Mouse (Mus musculus): ENCODE results near the gene Hfe. TPM values are rescaled to one million over a fixed set of nuclear protein-coding genes. Genes with fewer than 3 reads are reported as not detected.
"Not testable (repeated sequence)": the region's sequence is repeated elsewhere in the genome, so short reads cannot be mapped to it uniquely, and the experiment has no call there.

The Hfe gene
- polyA plus RNA-seq, 1 experiment from 2014 or later, result 3.8 TPM

GRCm38 (mm10) chr13:23751478-23751956 lies 40.9 kb upstream of the Hfe start:
- ATAC-seq (ENCODE audit: insufficient number of reproducible peaks, insufficient read depth, low FRiP score, low TSS enrichment, low read depth), result no peak
- Histone ChIP-seq H3K4me2 (peak overlapping the region; percentile 60), H3K4me1 (replicated peaks) (peaks cover 20% of the 10 kb centered on the region), H3K36me3 (no peaks in the 10 kb centered on the region), H3K9me3 (no peaks in the 10 kb centered on the region), H3K9ac (replicated peaks) (peak overlapping the region; percentile 64), H3K4me3 (replicated peaks) (peak overlapping the region; percentile 43), H3K27me3 (no peaks in the 10 kb centered on the region), H3K27ac (peak overlapping the region; percentile 97)
- WGBS, result under 1% methylated on average over 11 of the region's 11 CpGs

DNA sequence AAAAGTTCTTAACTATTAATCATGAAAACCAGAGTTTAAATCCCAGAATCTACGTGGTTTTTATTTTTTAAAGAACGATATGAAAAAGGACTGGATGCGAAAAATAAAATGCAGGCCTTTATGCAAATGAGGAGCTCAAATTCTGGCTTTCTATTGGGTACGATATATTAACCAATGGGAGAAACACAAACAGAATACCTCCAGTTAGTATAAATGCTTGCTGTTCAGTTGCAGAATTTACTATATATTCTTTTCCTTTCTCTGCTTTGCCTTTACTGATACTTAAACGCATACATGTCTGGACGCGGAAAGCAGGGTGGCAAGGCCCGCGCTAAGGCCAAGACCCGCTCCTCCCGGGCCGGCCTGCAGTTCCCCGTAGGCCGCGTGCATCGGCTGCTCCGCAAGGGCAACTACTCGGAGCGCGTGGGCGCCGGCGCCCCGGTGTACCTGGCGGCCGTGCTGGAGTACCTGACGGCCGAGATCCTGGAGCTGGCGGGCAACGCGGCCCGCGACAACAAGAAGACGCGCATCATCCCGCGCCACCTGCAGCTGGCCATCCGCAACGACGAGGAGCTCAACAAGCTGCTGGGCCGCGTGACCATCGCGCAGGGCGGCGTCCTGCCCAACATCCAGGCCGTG lies 40.3 kb upstream of the Hfe start, which contains the start of gene Hist1h2ab:
Hist1h2ab (plus strand) TSS at position 288 of the 639 bp plus-strand sequence.
- Histone ChIP-seq H3K9ac (replicated peaks) (peak within 1 kb of the TSS; percentile 64), H3K4me2 (peak within 1 kb of the TSS; percentile 60), H3K27ac (peak within 1 kb of the TSS; percentile 97), H3K4me3 (replicated peaks) (peak within 1 kb of the TSS; percentile 43), H3K4me1 (replicated peaks) (peaks cover 20% of the 10 kb centered on the region)
- not testable (repeated sequence) for H3K9me3 ChIP-seq, H3K27me3 ChIP-seq, H3K36me3 ChIP-seq
- under 1% methylated on average over 33 of the region's 47 CpGs for WGBS
- ATAC-seq (ENCODE audit: insufficient number of reproducible peaks, insufficient read depth, low FRiP score, low TSS enrichment, low read depth), result peak; percentile 54; the same call in 1 of the 2 replicates

GRCm38 (mm10) chr13:23749563-23750121 lies 39.0 kb upstream of the Hfe start:
- 93% methylated on average over 5 of the region's 5 CpGs for WGBS
- H3K4me3 ChIP-seq (replicated peaks), result no peak overlapping the region
- no peaks in the 10 kb centered on the region for H3K9me3 ChIP-seq
- no peaks in the 10 kb centered on the region for H3K27me3 ChIP-seq
- H3K36me3 ChIP-seq, result no peaks in the 10 kb centered on the region
- H3K4me1 ChIP-seq (replicated peaks), result peaks cover 21% of the 10 kb centered on the region
- H3K27ac ChIP-seq, result peak overlapping the region; percentile 90
- no peak overlapping the region for H3K4me2 ChIP-seq
- ATAC-seq (ENCODE audit: insufficient number of reproducible peaks, insufficient read depth, low FRiP score, low TSS enrichment, low read depth), result no peak
- no peak overlapping the region for H3K9ac ChIP-seq (replicated peaks)

DNA sequence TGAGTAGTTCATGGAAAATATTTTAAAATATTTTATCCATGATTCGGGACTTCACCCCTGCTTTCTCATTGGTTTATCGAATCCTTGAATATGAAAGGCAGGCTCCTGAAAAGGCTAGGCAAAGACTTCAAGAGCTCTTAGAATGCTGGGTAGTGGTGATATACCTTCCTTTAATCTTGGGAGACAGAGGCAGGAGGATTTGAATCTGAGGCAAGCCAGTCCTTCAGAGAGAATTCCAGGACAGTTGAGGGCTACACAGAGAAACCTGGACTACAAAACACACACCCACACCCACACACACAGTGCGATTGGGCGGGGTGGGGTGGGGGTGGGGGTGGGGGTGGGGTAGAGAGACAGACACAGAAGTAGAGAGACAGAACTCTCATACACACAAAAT lies 37.2 kb upstream of the Hfe start:
- no peaks in the 10 kb centered on the region for H3K9me3 ChIP-seq
- H3K4me2 ChIP-seq, result peak overlapping the region; percentile 66
- peak overlapping the region; percentile 66; the same call in 1 of the 2 replicates for H3K9ac ChIP-seq (replicated peaks)
- H3K27me3 ChIP-seq, result no peaks in the 10 kb centered on the region
- H3K4me3 ChIP-seq (replicated peaks), result peak overlapping the region; percentile 13
- H3K27ac ChIP-seq, result peak overlapping the region; percentile 99
- 12% methylated on average over 4 of the region's 4 CpGs for WGBS
- H3K36me3 ChIP-seq, result no peaks in the 10 kb centered on the region
- peaks cover 25% of the 10 kb centered on the region for H3K4me1 ChIP-seq (replicated peaks)
- no peak for ATAC-seq (ENCODE audit: insufficient number of reproducible peaks, insufficient read depth, low FRiP score, low TSS enrichment, low read depth)

- Histone ChIP-seq H3K9me3 (no peaks in the 10 kb centered on the region), H3K27me3 (no peaks in the 10 kb centered on the region), H3K4me2 (peak overlapping the region; percentile 66), H3K27ac (peak overlapping the region; percentile 99), H3K9ac (replicated peaks) (peak overlapping the region; percentile 66), H3K36me3 (no peaks in the 10 kb centered on the region), H3K4me1 (replicated peaks) (peaks cover 25% of the 10 kb centered on the region; the same call in 1 of the 2 replicates), H3K4me3 (replicated peaks) (peak overlapping the region; percentile 43)
- 3% methylated on average over 13 of the region's 13 CpGs for WGBS
- no peak for ATAC-seq (ENCODE audit: insufficient number of reproducible peaks, insufficient read depth, low FRiP score, low TSS enrichment, low read depth)
These were observed 36.6 kb upstream of the Hfe start for GRCm38 (mm10) chr13:23747081-23747891.

- under 1% methylated on average over 50 of the region's 58 CpGs for WGBS
- Histone ChIP-seq H3K4me1 (replicated peaks) (peaks cover 25% of the 10 kb centered on the region; the same call in 1 of the 2 replicates), H3K9ac (replicated peaks) (peak within 1 kb of the TSS; percentile 69), H3K27ac (peak within 1 kb of the TSS; percentile 99), H3K4me2 (peak within 1 kb of the TSS; percentile 66), H3K4me3 (replicated peaks) (peak within 1 kb of the TSS; percentile 43)
- peak; percentile 95 for ATAC-seq (ENCODE audit: insufficient number of reproducible peaks, insufficient read depth, low FRiP score, low TSS enrichment, low read depth)
- H3K36me3 ChIP-seq, H3K27me3 ChIP-seq, H3K9me3 ChIP-seq: not testable (repeated sequence)
These were observed 35.8 kb upstream of the Hfe start, which contains the start of gene Hist1h2bb for GRCm38 (mm10) chr13:23746201-23747080. Hist1h2bb (plus strand) TSS chr13:23746734.

DNA sequence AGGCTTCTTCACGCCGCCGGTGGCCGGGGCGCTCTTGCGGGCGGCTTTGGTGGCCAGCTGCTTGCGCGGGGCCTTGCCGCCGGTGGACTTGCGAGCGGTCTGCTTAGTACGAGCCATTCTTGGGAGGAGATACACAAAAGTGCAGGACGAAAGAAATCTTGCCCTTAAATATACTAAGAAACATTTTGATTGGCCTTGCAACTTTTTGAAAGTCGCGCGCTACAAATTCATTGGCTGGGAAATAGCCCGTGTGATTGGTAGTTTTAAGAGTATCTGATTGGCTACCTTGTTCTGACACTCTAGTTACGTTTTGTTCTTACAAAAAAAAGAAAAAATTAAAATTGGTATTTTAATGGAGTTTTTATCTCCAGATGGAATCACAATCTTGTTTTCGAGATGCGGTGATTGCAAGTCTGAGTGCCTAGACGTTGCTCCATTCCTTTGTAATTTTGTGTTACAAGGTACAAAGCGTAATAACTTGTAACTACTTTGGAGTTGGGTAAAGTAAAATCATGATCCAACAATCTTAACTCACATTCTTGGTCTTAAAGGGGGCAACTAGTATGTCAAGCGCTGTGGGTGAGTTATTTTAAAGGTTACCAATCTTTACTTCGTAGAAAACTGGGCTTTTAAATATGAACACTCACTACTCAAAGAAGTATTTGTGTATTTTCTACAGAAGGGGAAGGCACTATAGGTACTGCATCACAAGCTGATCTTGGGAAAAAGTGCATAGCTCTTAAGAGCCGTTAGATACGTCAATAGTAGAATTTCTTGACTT lies 34.9 kb upstream of the Hfe start, which contains the start of gene Hist1h3c:
Hist1h3c (minus strand) TSS at position 222 of the 781 bp plus-strand sequence.
- Histone ChIP-seq H3K4me2 (peak within 1 kb of the TSS; percentile 66), H3K4me1 (replicated peaks) (peaks cover 29% of the 10 kb centered on the region), H3K27ac (peak within 1 kb of the TSS; percentile 99), H3K9me3 (no peaks in the 10 kb centered on the region), H3K36me3 (no peaks in the 10 kb centered on the region), H3K27me3 (no peaks in the 10 kb centered on the region), H3K9ac (replicated peaks) (peak within 1 kb of the TSS; percentile 69), H3K4me3 (replicated peaks) (peak within 1 kb of the TSS; percentile 43)
- ATAC-seq (ENCODE audit: insufficient number of reproducible peaks, insufficient read depth, low FRiP score, low TSS enrichment, low read depth), result peak; percentile 76
- under 1% methylated on average over 26 of the region's 28 CpGs for WGBS

GRCm38 (mm10) chr13:23744421-23745380 lies 34.0 kb upstream of the Hfe start:
- no peaks in the 10 kb centered on the region for H3K27me3 ChIP-seq
- H3K4me1 ChIP-seq (replicated peaks), result peaks cover 34% of the 10 kb centered on the region
- H3K4me3 ChIP-seq (replicated peaks), result peak overlapping the region; percentile 43
- peak overlapping the region; percentile 66 for H3K4me2 ChIP-seq
- no peaks in the 10 kb centered on the region for H3K36me3 ChIP-seq
- peak overlapping the region; percentile 61 for H3K9ac ChIP-seq (replicated peaks)
- ATAC-seq (ENCODE audit: insufficient number of reproducible peaks, insufficient read depth, low FRiP score, low TSS enrichment, low read depth), result no peak
- under 1% methylated on average over 16 of the region's 36 CpGs for WGBS
- peak overlapping the region; percentile 99 for H3K27ac ChIP-seq
- no peaks in the 10 kb centered on the region for H3K9me3 ChIP-seq

DNA sequence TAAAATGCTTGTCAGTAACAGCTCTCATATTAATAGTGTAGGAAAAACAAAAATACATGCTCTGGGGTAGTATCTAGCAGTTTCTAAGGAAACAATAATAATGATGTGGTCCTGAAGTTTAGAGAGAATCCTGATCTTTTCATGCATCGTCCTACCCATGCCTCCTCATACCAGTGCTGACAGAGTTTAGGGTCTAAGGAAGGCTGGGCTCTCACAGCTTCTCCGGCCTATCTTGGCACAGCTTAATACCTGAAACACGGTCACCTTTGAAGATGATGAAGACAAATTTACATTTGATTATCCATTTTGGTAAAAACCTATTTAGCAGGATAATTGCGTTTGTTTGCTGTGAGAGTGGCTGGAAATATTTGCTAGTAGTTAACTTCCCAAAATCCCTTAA lies 33.3 kb upstream of the Hfe start:
- Histone ChIP-seq H3K9me3 (no peaks in the 10 kb centered on the region), H3K27ac (peak overlapping the region; percentile 99), H3K9ac (replicated peaks) (peak overlapping the region; percentile 61; the same call in 1 of the 2 replicates), H3K4me3 (replicated peaks) (peak overlapping the region; percentile 43), H3K36me3 (no peaks in the 10 kb centered on the region), H3K27me3 (no peaks in the 10 kb centered on the region), H3K4me1 (replicated peaks) (peaks cover 34% of the 10 kb centered on the region), H3K4me2 (peak overlapping the region; percentile 66)
- 42% methylated on average over 4 of the region's 4 CpGs for WGBS
- ATAC-seq (ENCODE audit: insufficient number of reproducible peaks, insufficient read depth, low FRiP score, low TSS enrichment, low read depth), result no peak
